Mouse (Mus musculus) lung, postnatal 0 days (tissue): ENCODE results near the gene Pygb.

Experiments used
- CTCF ChIP-seq: IDR thresholded peaks from 2 replicates; pipeline ENCODE4 v1.5.1; 2016; ENCODE audit warnings: antibody characterized with exemption, mild to moderate bottlenecking
- EP300 ChIP-seq: IDR thresholded peaks from 2 replicates; pipeline ENCODE4 v1.6.1; 2016; ENCODE audit warnings: antibody characterized with exemption, mild to moderate bottlenecking, control low read depth

GRCm38 (mm10) chr2:150875226-150875625 lies 88.7 kb downstream of the Pygb start:
- no peak for TF ChIP-seq CTCF
- no peak for TF ChIP-seq EP300
